Mouse (Mus musculus) CH12.LX (cell line): ENCODE results near the gene Ptma. TPM values are rescaled to one million over a fixed set of nuclear protein-coding genes. Genes with fewer than 3 reads are reported as not detected.
A peak's percentile ranks its signal among the peaks of the same experiment; 100 is the strongest.

Experiments used
- DNase-seq: peaks from one replicate; pipeline ENCODE4 v3.0.0-alpha.2; 2013; ENCODE audit errors: extremely low read depth
- H3K27ac ChIP-seq: 2 replicates; pipeline ENCODE4 v1.5.1; 2012; ENCODE audit warnings: low read depth, mild to moderate bottlenecking, control low read depth, moderate library complexity; ENCODE audit not compliant: insufficient read depth
- H3K27me3 ChIP-seq: replicated peaks from 2 replicates; pipeline ENCODE3; 2012; ENCODE audit warnings: inconsistent platforms
- H3K36me3 ChIP-seq, 2 experiments: replicated peaks in 1 of 2; 2 replicates each; pipeline versions ENCODE3 to v1.6.1; 2012; ENCODE audit warnings: inconsistent platforms in 1 of 2, low read length in 1 of 2, mild to moderate bottlenecking in 1 of 2, mixed read lengths in 1 of 2, moderate library complexity in 1 of 2; ENCODE audit not compliant: control insufficient read depth in 1 of 2, insufficient read depth in 1 of 2
- H3K4me1 ChIP-seq, 2 experiments: 2 replicates each; pipeline ENCODE4 v1.6.1; 2012; ENCODE audit warnings: inconsistent platforms in 1 of 2, moderate library complexity in 1 of 2; ENCODE audit not compliant: insufficient read depth in 2 of 2, control insufficient read depth in 1 of 2
- H3K4me2 ChIP-seq: 2 replicates; pipeline ENCODE4 v1.6.1; 2012; ENCODE audit warnings: low read depth, mild to moderate bottlenecking, control low read depth; ENCODE audit not compliant: poor library complexity, insufficient read depth, severe bottlenecking
- H3K4me3 ChIP-seq, 3 experiments: fragments of 150-350 bp in 1 of 3; sonication (generic) in 1 of 3; replicated peaks in 1 of 3; 2 replicates each; pipeline versions ENCODE3 to v1.5.1; 2011 to 2012; ENCODE audit warnings: low read depth in 2 of 3, low read length in 2 of 3, mild to moderate bottlenecking in 2 of 3, moderate library complexity in 2 of 3, control low read depth in 1 of 3, improper control_type of control experiment in 1 of 3, inconsistent platforms in 1 of 3, mixed read lengths in 1 of 3; ENCODE audit not compliant: poor library complexity in 1 of 3
- H3K79me2 ChIP-seq: replicated peaks from 2 replicates; pipeline ENCODE4 v1.6.1; 2012; ENCODE audit warnings: mild to moderate bottlenecking, moderate library complexity; ENCODE audit not compliant: control insufficient read depth, poor library complexity, insufficient read depth, severe bottlenecking; ENCODE audit errors: extremely low read depth
- H3K9ac ChIP-seq: 2 replicates; pipeline ENCODE4 v1.6.1; 2012; ENCODE audit warnings: low read depth, mild to moderate bottlenecking, control low read depth, moderate library complexity; ENCODE audit not compliant: insufficient read depth
- H3K9me3 ChIP-seq: replicated peaks from 2 replicates; pipeline ENCODE3; 2012; ENCODE audit warnings: low read length, inconsistent platforms, mixed read lengths
- CHD2 ChIP-seq: IDR thresholded peaks from 2 replicates; pipeline ENCODE4 v1.6.1; 2011; ENCODE audit warnings: low read length, improper control_type of control experiment
- CTCF ChIP-seq, 2 experiments: IDR thresholded peaks in 1 of 2; conservative IDR thresholded peaks in 1 of 2; 2 replicates each; pipeline ENCODE4 v1.5.1; 2011 to 2012; ENCODE audit warnings: low read depth in 2 of 2, low read length in 2 of 2, improper control_type of control experiment in 1 of 2, inconsistent platforms in 1 of 2, mild to moderate bottlenecking in 1 of 2, moderate library complexity in 1 of 2
- EP300 ChIP-seq: IDR thresholded peaks from 2 replicates; pipeline ENCODE4 v1.6.1; 2011; ENCODE audit warnings: low read length, improper control_type of control experiment
- GABPA ChIP-seq: IDR thresholded peaks from 2 replicates; pipeline ENCODE4 v1.6.1; 2012; ENCODE audit warnings: low read depth, low read length, improper control_type of control experiment, inconsistent platforms; ENCODE audit not compliant: insufficient replicate concordance
- IRF4 ChIP-seq: IDR thresholded peaks from 2 replicates; pipeline ENCODE4 v1.6.1; 2014; ENCODE audit warnings: low read depth, mild to moderate bottlenecking, inconsistent platforms, low read length, improper control_type of control experiment
- JUN ChIP-seq: IDR thresholded peaks from 2 replicates; pipeline ENCODE4 v1.6.1; 2011; ENCODE audit warnings: low read depth, mild to moderate bottlenecking, low read length, improper control_type of control experiment, moderate library complexity; ENCODE audit not compliant: insufficient read depth
- JUND ChIP-seq: conservative IDR thresholded peaks from 2 replicates; pipeline ENCODE4 v1.6.1; 2011; ENCODE audit warnings: low read depth, low read length, improper control_type of control experiment
- MAZ ChIP-seq: IDR thresholded peaks from 2 replicates; pipeline ENCODE4 v1.6.1; 2012; ENCODE audit warnings: low read depth, mild to moderate bottlenecking, inconsistent platforms, low read length, improper control_type of control experiment, moderate library complexity
- MXI1 ChIP-seq: IDR thresholded peaks from 2 replicates; pipeline ENCODE4 v1.6.1; 2011; ENCODE audit warnings: mild to moderate bottlenecking, low read depth, low read length, improper control_type of control experiment
- MYC ChIP-seq: IDR thresholded peaks from 2 replicates; pipeline ENCODE4 v1.6.1; 2011; ENCODE audit warnings: low read depth, mild to moderate bottlenecking, improper control_type of control experiment, low read length
- POLR2A ChIP-seq: IDR thresholded peaks from 2 replicates; pipeline ENCODE4 v1.6.1; 2011; ENCODE audit warnings: low read depth, mild to moderate bottlenecking, improper control_type of control experiment, low read length
- POLR2AphosphoS2 ChIP-seq: IDR thresholded peaks from 2 replicates; pipeline ENCODE4 v1.6.1; 2011; ENCODE audit warnings: low read depth, low read length, improper control_type of control experiment
- RAD21 ChIP-seq: IDR thresholded peaks from 2 replicates; pipeline ENCODE4 v1.6.1; 2011; ENCODE audit warnings: low read depth, mild to moderate bottlenecking, low read length, improper control_type of control experiment, moderate library complexity
- SIN3A ChIP-seq: IDR thresholded peaks from 2 replicates; pipeline ENCODE4 v1.6.1; 2012; ENCODE audit warnings: low read length, improper control_type of control experiment, inconsistent platforms
- SMC3 ChIP-seq: IDR thresholded peaks from 2 replicates; pipeline ENCODE4 v1.6.1; 2011; ENCODE audit warnings: low read depth, low read length, improper control_type of control experiment
- TBP ChIP-seq: conservative IDR thresholded peaks from 2 replicates; pipeline ENCODE4 v1.6.1; 2011; ENCODE audit warnings: low read depth, low read length, improper control_type of control experiment
- USF2 ChIP-seq: conservative IDR thresholded peaks from 2 replicates; pipeline ENCODE4 v1.6.1; 2011; ENCODE audit warnings: low read depth, low read length, improper control_type of control experiment
- ZMIZ1 ChIP-seq: IDR thresholded peaks from 2 replicates; pipeline ENCODE4 v1.6.1; 2012; ENCODE audit warnings: low read depth, mild to moderate bottlenecking, inconsistent platforms, low read length, improper control_type of control experiment
- dilution Hi-C: fragments of 300-500 bp; cut with MboI; formaldehyde crosslinking; loops from 2 replicates; pipeline ENCODE4 v1.14.3; 2020; ENCODE audit warnings: low sequenced_read_pairs; ENCODE audit not compliant: extremely low pct_unique_long_range_greater_than_20kb, extremely low pct_ligation_motif_present
- in situ Hi-C: fragments of 300-500 bp; cut with MboI; formaldehyde crosslinking; loops from 3 replicates; pipeline ENCODE4 v1.14.3; 2019; ENCODE audit warnings: low sequenced_read_pairs, low pct_ligation_motif_present, low pct_unique_long_range_greater_than_20kb, mixed read lengths
- polyA plus RNA-seq: library from polyadenylated mRNA; unstranded; fragments of >175 nt; gene quantifications from 2 replicates; pipeline ENCODE4 v1.2.1, GENCODE M21; 2012; ENCODE audit warnings: low read depth; ENCODE audit not compliant: insufficient read length
- total RNA-seq, 2 experiments: library from RNA; depleted of rRNA; stranded (reverse); fragments of 300-350 nt in 1 of 2; fragments of >200 nt in 1 of 2; gene quantifications; 2 replicates each; pipeline ENCODE4 v1.2.3; 2012 to 2014

Ptma gene
- total and polyA plus RNA-seq, 3 experiments = 2,835 to 5,324 (median 5,084) TPM

- Histone ChIP-seq H3K4me2 (no peak overlapping the region), H3K36me3 (peaks cover 0 to 20% of the 10 kb centered on the region in 2 experiments), H3K9ac (no peak overlapping the region), H3K4me3 (peak overlapping the region in 1 of 3 experiments; percentile 19), H3K27ac (peak overlapping the region; percentile 25; the same call in 1 of the 2 replicates), H3K79me2 (no peaks in the 10 kb centered on the region), H3K27me3 (no peaks in the 10 kb centered on the region), H3K9me3 (no peaks in the 10 kb centered on the region), H3K4me1 (peaks cover 42 to 80% of the 10 kb centered on the region in 2 experiments)
- dilution Hi-C loops = no loop called here
- TF ChIP-seq SMC3 (no peak), IRF4 (no peak), TBP (no peak), SIN3A (no peak), RAD21 (no peak), POLR2AphosphoS2 (no peak), MAZ (no peak), MYC (no peak), CHD2 (no peak), JUN (no peak), CTCF (conservative IDR thresholded peaks at IDR 0.05 in 1 of 2, IDR thresholded peaks at IDR 0.05 in 1 of 2; ENCODE audit: low read depth in 2 of 2, low read length in 2 of 2) (no peak), MXI1 (no peak), EP300 (no peak), POLR2A (no peak), USF2 (no peak), GABPA (no peak), ZMIZ1 (no peak), JUND (no peak)
- DNase-seq = no peak
- in situ Hi-C loops = no loop called here
These were observed 9.4 kb upstream of the Ptma start for GRCm38 (mm10) chr1:86517076-86517475.

DNA sequence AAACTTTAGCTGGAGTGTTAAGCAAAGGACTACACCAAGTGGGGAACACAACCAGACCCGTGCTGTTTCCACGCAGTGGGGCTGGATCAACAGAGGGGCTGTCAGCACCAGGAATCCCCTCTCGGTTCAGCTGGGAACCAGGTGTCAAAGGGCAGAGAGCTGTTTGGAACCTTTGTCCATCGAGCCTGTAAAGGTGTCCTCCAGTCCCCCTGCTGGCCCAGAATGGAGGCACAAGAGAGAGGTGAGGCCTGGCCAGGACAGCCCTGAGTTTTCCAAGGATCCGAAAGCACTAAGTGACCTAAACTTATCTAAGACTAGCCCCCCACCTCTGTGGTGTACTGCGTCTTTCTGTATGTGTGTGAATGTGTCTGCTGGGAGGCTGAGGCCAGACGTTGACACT lies 6.2 kb upstream of the Ptma start:
- Histone ChIP-seq H3K27me3 (no peaks in the 10 kb centered on the region), H3K4me1 (peaks cover 35 to 82% of the 10 kb centered on the region in 2 experiments), H3K4me2 (no peak overlapping the region)
- TF ChIP-seq CTCF (conservative IDR thresholded peaks at IDR 0.05 in 1 of 2, IDR thresholded peaks at IDR 0.05 in 1 of 2; ENCODE audit: low read depth in 2 of 2, low read length in 2 of 2) = peak; percentile 25 to 65; a peak in 3 of 4 replicates
- peak; percentile 49 for TF ChIP-seq RAD21
- TF ChIP-seq SMC3 = peak; percentile 63
- TF ChIP-seq EP300 = no peak
- TF ChIP-seq, all 38 proteins: peak for 3
- no peak overlapping the region for H3K9ac ChIP-seq
- no peak overlapping the region for H3K27ac ChIP-seq
- no peaks in the 10 kb centered on the region for H3K9me3 ChIP-seq
- no peak overlapping the region for H3K4me3 ChIP-seq
- in situ Hi-C loops = no loop called here
- no peak for DNase-seq
- H3K36me3 ChIP-seq = peaks cover 0 to 20% of the 10 kb centered on the region in 2 experiments
- no peaks in the 10 kb centered on the region for H3K79me2 ChIP-seq
- dilution Hi-C loops = no loop called here
